Mouse (Mus musculus): ENCODE measurements around the gene Dscam. TPM values are rescaled to one million over a fixed set of nuclear protein-coding genes. Genes with fewer than 3 reads are reported as not detected.

Gene Dscam
- total and polyA plus RNA-seq, 2 experiments, result not detected

DNA sequence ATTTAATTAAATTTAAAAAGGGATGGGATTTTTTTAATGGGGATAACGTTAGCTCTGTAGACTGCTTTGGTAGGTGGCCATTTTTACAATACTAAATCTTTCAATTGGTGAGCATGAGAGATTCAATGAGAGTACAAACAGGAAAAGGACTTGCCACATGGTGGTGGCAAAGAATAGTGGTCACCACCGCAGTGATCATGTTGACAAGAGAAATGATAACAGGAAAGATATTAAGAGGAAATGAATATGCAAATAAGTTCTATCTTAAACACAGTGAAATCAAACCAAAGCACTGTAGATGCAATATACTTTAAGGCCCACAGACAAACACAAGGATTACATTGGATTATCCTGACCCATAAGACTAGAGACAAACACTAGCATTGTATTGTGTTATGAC lies 24.1 kb upstream of the Dscam start:
- no peaks in the 10 kb centered on the region for H3K4me1 ChIP-seq (ENCODE audit: control insufficient read depth, insufficient read depth, low read length)
- H3K27me3 ChIP-seq (ENCODE audit: control insufficient read depth, insufficient read depth, low read length), result no peaks in the 10 kb centered on the region
- H3K9ac ChIP-seq (ENCODE audit: low read depth, low read length), result no peak overlapping the region
- H3K79me2 ChIP-seq (ENCODE audit: control insufficient read depth, insufficient read depth, low read length), result no peaks in the 10 kb centered on the region
- H3K36me3 ChIP-seq (ENCODE audit: control insufficient read depth, insufficient read depth, low read length), result no peaks in the 10 kb centered on the region
- no peak overlapping the region for H3K27ac ChIP-seq (replicated peaks; ENCODE audit: insufficient read depth, low read depth, low read length)
- no peak for TF ChIP-seq POLR2A (IDR thresholded peaks at IDR 0.05; ENCODE audit: extremely low read depth, insufficient read depth, low read length)
- TF ChIP-seq CTCF (IDR thresholded peaks at IDR 0.05; ENCODE audit: low read depth, low read length), result no peak
- DNase-seq (ENCODE audit: extremely low read depth, low read depth, low spot score), result no peak
- WGBS, result 71% methylated on average over 2 of the region's 2 CpGs
- H3K4me3 ChIP-seq (ENCODE audit: insufficient read depth, low read depth, low read length), result no peak overlapping the region

DNA sequence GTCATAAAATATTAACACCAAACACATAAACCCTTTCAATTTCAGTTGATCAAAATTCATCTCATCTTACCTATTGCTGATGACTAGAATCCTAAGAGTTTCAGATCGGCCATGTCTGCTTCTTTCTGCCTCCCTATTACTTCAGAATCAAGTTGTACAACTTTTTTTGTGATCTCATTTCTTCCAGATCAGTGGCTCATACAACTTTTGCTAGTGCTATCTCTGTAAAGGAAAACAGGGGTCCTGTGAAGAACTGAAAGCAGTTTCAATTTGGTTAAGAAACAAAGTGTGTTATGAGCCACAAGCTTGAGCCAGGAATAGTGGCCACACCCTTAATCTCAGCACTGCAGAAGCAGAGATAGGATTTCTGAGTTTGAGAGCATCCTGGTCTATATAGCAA lies 23.6 kb upstream of the Dscam start:
- WGBS, result 88% methylated on average over 1 of the region's 1 CpGs
- Histone ChIP-seq H3K36me3 (ENCODE audit: control insufficient read depth, insufficient read depth, low read length) (no peaks in the 10 kb centered on the region), H3K27me3 (ENCODE audit: control insufficient read depth, insufficient read depth, low read length) (no peaks in the 10 kb centered on the region), H3K4me3 (ENCODE audit: insufficient read depth, low read depth, low read length) (no peak overlapping the region), H3K79me2 (ENCODE audit: control insufficient read depth, insufficient read depth, low read length) (no peaks in the 10 kb centered on the region), H3K27ac (replicated peaks; ENCODE audit: insufficient read depth, low read depth, low read length) (no peak overlapping the region), H3K4me1 (ENCODE audit: control insufficient read depth, insufficient read depth, low read length) (no peaks in the 10 kb centered on the region), H3K9ac (ENCODE audit: low read depth, low read length) (no peak overlapping the region)
- no peak for DNase-seq (ENCODE audit: extremely low read depth, low read depth, low spot score)
- TF ChIP-seq CTCF (IDR thresholded peaks at IDR 0.05; ENCODE audit: low read depth, low read length), result no peak
- no peak for TF ChIP-seq POLR2A (IDR thresholded peaks at IDR 0.05; ENCODE audit: extremely low read depth, insufficient read depth, low read length)

DNA sequence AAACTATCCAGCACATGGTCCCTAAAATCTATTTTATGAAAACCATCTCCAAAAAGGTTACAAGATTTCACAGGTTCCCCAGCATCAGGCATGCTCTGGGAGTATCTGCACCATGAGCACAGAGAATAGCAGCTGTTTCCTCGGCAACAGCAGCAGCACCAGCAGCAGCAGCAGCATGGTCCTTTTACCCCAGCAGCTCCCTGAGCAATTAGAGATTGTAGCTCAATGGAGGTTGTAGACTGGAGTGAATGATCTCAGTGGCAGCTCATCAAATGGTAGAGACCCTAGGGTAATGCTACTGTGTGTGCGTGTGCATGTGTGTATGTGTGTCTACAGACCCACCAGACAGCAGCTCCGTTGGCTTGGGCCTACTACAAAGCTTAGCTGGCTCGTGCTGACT lies 21.7 kb upstream of the Dscam start:
- Histone ChIP-seq H3K4me1 (ENCODE audit: control insufficient read depth, insufficient read depth, low read length) (no peaks in the 10 kb centered on the region), H3K27me3 (ENCODE audit: control insufficient read depth, insufficient read depth, low read length) (no peaks in the 10 kb centered on the region), H3K4me3 (ENCODE audit: insufficient read depth, low read depth, low read length) (no peak overlapping the region), H3K9ac (ENCODE audit: low read depth, low read length) (no peak overlapping the region), H3K27ac (replicated peaks; ENCODE audit: insufficient read depth, low read depth, low read length) (no peak overlapping the region), H3K79me2 (ENCODE audit: control insufficient read depth, insufficient read depth, low read length) (no peaks in the 10 kb centered on the region), H3K36me3 (ENCODE audit: control insufficient read depth, insufficient read depth, low read length) (no peaks in the 10 kb centered on the region)
- 81% methylated on average over 4 of the region's 4 CpGs for WGBS
- no peak for TF ChIP-seq POLR2A (IDR thresholded peaks at IDR 0.05; ENCODE audit: extremely low read depth, insufficient read depth, low read length)
- no peak for TF ChIP-seq CTCF (IDR thresholded peaks at IDR 0.05; ENCODE audit: low read depth, low read length)
- DNase-seq (ENCODE audit: extremely low read depth, low read depth, low spot score), result no peak

DNA sequence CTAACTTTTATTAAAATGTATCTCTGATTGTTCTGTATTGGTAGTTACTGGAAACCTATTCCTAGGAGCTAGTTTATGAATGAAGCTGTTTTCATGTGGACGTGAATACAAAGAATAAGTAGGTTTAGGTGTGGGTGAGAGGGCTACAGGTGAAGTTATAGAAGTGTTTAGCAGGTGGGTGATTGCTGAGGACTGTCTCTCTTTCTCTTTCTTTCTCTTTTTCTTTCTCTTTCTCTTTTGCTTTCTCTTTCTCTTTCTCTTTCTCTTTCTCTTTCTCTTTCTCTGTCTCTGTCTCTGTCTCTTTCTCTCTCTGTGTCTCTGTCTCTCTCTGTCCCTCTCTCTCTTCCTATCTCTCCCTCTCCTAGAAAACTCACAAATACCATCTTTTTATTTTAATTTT lies 20.1 kb upstream of the Dscam start:
- TF ChIP-seq POLR2A (IDR thresholded peaks at IDR 0.05; ENCODE audit: extremely low read depth, insufficient read depth, low read length), result no peak
- no peak for TF ChIP-seq CTCF (IDR thresholded peaks at IDR 0.05; ENCODE audit: low read depth, low read length)
- no peak overlapping the region for H3K27ac ChIP-seq (replicated peaks; ENCODE audit: insufficient read depth, low read depth, low read length)
- no peak overlapping the region for H3K4me3 ChIP-seq (ENCODE audit: insufficient read depth, low read depth, low read length)
- no peaks in the 10 kb centered on the region for H3K36me3 ChIP-seq (ENCODE audit: control insufficient read depth, insufficient read depth, low read length)
- DNase-seq (ENCODE audit: extremely low read depth, low read depth, low spot score), result no peak
- no peak overlapping the region for H3K9ac ChIP-seq (ENCODE audit: low read depth, low read length)
- no peaks in the 10 kb centered on the region for H3K79me2 ChIP-seq (ENCODE audit: control insufficient read depth, insufficient read depth, low read length)
- no peaks in the 10 kb centered on the region for H3K4me1 ChIP-seq (ENCODE audit: control insufficient read depth, insufficient read depth, low read length)
- H3K27me3 ChIP-seq (ENCODE audit: control insufficient read depth, insufficient read depth, low read length), result no peaks in the 10 kb centered on the region
- WGBS, result 78% methylated on average over 1 of the region's 1 CpGs

DNA sequence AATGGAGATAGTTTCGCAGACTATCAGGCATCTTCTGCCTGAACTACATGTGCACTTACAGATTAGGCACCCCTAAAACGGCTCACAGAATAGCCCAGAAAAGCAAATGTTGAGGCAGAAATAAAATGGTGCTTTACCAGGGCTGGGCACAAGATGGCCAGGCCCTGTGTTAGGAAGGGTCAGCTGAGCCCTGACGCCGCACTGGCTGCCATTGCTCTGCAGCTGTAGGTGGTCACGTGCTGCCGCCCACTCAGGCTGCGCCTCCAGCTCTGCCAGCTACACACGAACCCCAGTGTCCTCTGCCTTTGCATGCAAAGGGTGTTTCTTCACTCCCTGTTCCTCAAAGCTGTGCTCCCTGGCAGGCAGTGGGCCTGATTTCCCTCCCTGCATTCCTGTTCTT lies 948 bp upstream of the Dscam start:
- Histone ChIP-seq H3K27ac (replicated peaks; ENCODE audit: insufficient read depth, low read depth, low read length) (no peak overlapping the region), H3K36me3 (ENCODE audit: control insufficient read depth, insufficient read depth, low read length) (no peaks in the 10 kb centered on the region), H3K9ac (ENCODE audit: low read depth, low read length) (no peak overlapping the region), H3K27me3 (ENCODE audit: control insufficient read depth, insufficient read depth, low read length) (peaks cover 7% of the 10 kb centered on the region), H3K4me3 (ENCODE audit: insufficient read depth, low read depth, low read length) (no peak overlapping the region), H3K4me1 (ENCODE audit: control insufficient read depth, insufficient read depth, low read length) (no peaks in the 10 kb centered on the region), H3K79me2 (ENCODE audit: control insufficient read depth, insufficient read depth, low read length) (no peaks in the 10 kb centered on the region)
- DNase-seq (ENCODE audit: extremely low read depth, low read depth, low spot score), result no peak
- 55% methylated on average over 8 of the region's 8 CpGs for WGBS
- TF ChIP-seq CTCF (IDR thresholded peaks at IDR 0.05; ENCODE audit: low read depth, low read length), result no peak
- TF ChIP-seq POLR2A (IDR thresholded peaks at IDR 0.05; ENCODE audit: extremely low read depth, insufficient read depth, low read length), result no peak

DNA sequence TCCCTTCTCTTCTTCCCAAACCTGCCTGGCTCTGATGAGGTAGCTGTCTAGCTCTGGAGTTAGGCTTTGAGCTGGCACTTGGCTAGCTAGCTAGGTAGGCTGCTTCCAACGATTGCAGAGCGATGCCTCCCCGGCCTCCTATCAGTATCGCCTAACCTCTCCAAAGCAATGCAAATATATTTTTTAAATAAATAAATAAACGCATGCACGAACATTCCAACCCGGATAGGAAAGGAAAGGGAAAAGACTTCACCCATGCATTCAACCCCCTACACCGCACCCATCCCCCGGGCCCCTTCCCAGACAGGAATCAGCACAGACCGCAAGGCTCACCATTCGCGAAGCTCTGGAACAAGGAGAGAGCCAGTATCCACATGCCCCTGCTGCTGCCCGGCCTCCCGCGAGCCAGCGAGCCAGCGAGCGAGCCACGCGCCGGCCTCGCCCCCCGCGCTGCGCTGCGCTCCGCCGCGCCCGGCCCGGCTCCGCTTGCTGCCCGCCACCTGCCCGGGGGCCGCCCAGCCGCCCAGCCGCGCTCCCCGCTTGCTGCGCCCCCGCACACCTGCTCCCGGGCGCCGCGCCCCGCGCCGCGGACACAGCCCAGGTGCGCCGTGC lies 545 bp downstream of the Dscam start:
- H3K79me2 ChIP-seq (ENCODE audit: control insufficient read depth, insufficient read depth, low read length), result no peaks in the 10 kb centered on the region
- peaks cover 10% of the 10 kb centered on the region for H3K27me3 ChIP-seq (ENCODE audit: control insufficient read depth, insufficient read depth, low read length)
- no peak overlapping the region for H3K4me3 ChIP-seq (ENCODE audit: insufficient read depth, low read depth, low read length)
- H3K4me1 ChIP-seq (ENCODE audit: control insufficient read depth, insufficient read depth, low read length), result no peaks in the 10 kb centered on the region
- WGBS, result 14% methylated on average over 49 of the region's 51 CpGs
- no peak for TF ChIP-seq POLR2A (IDR thresholded peaks at IDR 0.05; ENCODE audit: extremely low read depth, insufficient read depth, low read length)
- no peak for TF ChIP-seq CTCF (IDR thresholded peaks at IDR 0.05; ENCODE audit: low read depth, low read length)
- H3K36me3 ChIP-seq (ENCODE audit: control insufficient read depth, insufficient read depth, low read length), result no peaks in the 10 kb centered on the region
- H3K9ac ChIP-seq (ENCODE audit: low read depth, low read length), result no peak overlapping the region
- no peak overlapping the region for H3K27ac ChIP-seq (replicated peaks; ENCODE audit: insufficient read depth, low read depth, low read length)
- DNase-seq (ENCODE audit: extremely low read depth, low read depth, low spot score), result no peak
